Mouse (Mus musculus) G1E (cell line): ENCODE measurements around the gene Szrd1.

ENCODE experiments used
- CTCF ChIP-seq: IDR thresholded peaks from 2 replicates; pipeline ENCODE4 v1.5.1; 2012; ENCODE audit warnings: low read depth, low read length, inconsistent platforms, mixed read lengths
- GATA1 ChIP-seq: IDR thresholded peaks from 2 replicates; pipeline ENCODE4 v1.6.1; 2012; ENCODE audit warnings: borderline replicate concordance, low read length, inconsistent platforms, mixed read lengths

- TF ChIP-seq GATA1 (no peak), CTCF (peak; percentile 53)
Measured at GRCm38 (mm10) chr4:141065123-141065522, 74.5 kb downstream of the Szrd1 start.
